Mouse (Mus musculus) heart, adult 2 months (tissue): Measurements from ENCODE around the gene Hoxc4.

ENCODE experiments used
- CTCF ChIP-seq: fragments of 200-600 bp; IDR thresholded peaks from 2 replicates; pipeline ENCODE4 v1.8.1; 2022; ENCODE audit warnings: antibody characterized with exemption, mild to moderate bottlenecking, moderate library complexity
- EP300 ChIP-seq: fragments of 200-500 bp; IDR thresholded peaks from 2 replicates; pipeline ENCODE4 v1.6.1; 2011; ENCODE audit warnings: low read depth, low read length, control low read depth; ENCODE audit not compliant: insufficient read depth

DNA sequence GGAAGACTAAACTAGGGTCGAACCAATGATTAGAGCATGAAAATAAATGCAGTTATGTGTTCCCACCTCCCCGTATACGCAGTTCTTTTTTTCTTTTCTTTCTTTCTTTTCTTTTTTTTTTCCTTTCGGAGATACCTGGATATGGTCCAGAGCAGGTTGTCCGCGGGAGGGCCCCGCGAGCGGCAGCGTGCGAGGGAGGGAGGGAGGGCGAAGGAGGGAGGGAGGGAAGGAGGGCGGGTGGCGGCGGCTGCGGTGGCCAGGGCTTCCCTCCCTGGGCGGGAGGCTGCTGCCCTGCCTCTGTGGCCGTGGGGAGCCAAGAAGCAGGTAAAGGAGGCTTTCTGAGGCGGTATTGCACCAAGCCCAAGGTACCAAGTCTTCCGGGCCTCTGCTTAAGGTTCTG lies 42.6 kb upstream of the Hoxc4 start, which contains the start of gene Hoxc9:
- TF ChIP-seq CTCF = no peak
- TF ChIP-seq EP300 = no peak
